Comparison of ENCODE assay signal across 13 mouse cellular contexts in the genomic region with DNA sequence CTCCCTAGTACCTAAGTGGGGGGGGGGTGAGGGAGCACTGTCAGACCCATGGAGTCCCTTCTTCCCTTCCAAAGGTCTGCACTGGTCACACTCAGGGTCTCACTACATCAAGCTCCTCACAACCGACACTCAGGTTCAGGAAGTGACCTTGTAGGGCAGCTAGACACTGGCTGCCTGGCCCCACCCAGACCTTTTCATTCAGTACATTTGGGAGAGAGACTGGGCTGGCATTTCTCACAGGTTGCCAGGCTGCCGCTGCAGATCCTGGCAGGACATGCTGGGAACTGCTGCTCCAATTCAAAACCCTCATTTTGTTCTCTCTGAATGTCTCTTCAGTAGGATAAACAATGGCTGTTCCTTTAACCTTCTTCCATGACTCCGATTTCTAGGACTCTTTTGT.
A peak's percentile ranks its signal among the peaks of the same experiment; 100 is the strongest.
DNase-seq lines count a peak whose midpoint lies in the region; ATAC-seq and TF ChIP-seq lines count a peak whose summit lies in the region.
"Had no signal": no experiment of that assay in that cellular context is flagged by ENCODE, and none has a peak within 500 bp of the region (broad histone marks: within the 10 kb centered on the region; RNA-seq: fewer than 3 reads in every experiment).

No protein-coding gene starts in this region.

- no peak for TF ChIP-seq EP300 in stomach, postnatal 0 days (optimal IDR thresholded peaks at IDR 0.05)

- ATAC-seq in forebrain, embryonic 11.5 days (replicated peaks; ENCODE audit: low FRiP score) = no peak
- peak; percentile 21; the same call in 1 of the 2 replicates for ATAC-seq in neural tube, embryonic 12.5 days (ENCODE audit: low FRiP score, low read depth)
- ATAC-seq in stomach, postnatal 0 days (ENCODE audit: low FRiP score, low TSS enrichment) = 0 out of 2 replicates have a peak, but pooled peaks have one; percentile 8

- H3K27ac ChIP-seq in forebrain, embryonic 10.5 days = peak overlapping the region; percentile 60
- no peak overlapping the region for H3K27ac ChIP-seq in forebrain, embryonic 11.5 days (ENCODE audit: low read depth, low read length)
- H3K27ac ChIP-seq in neural tube, embryonic 12.5 days = no peak overlapping the region
- peak overlapping the region; percentile 67 for H3K27ac ChIP-seq in limb, embryonic 10.5 days
- no peak overlapping the region for H3K27ac ChIP-seq in stomach, postnatal 0 days (replicated peaks)
- H3K27ac ChIP-seq: kidney, postnatal 0 days had no signal

- no peaks in the 10 kb centered on the region for H3K9me3 ChIP-seq in forebrain, embryonic 10.5 days
- no peaks in the 10 kb centered on the region for H3K9me3 ChIP-seq in forebrain, embryonic 11.5 days (ENCODE audit: control insufficient read depth, low read length)
- no peaks in the 10 kb centered on the region for H3K9me3 ChIP-seq in neural tube, embryonic 12.5 days
- H3K9me3 ChIP-seq in limb, embryonic 10.5 days (replicated peaks) = no peaks in the 10 kb centered on the region
- H3K9me3 ChIP-seq in stomach, postnatal 0 days (ENCODE audit: control insufficient read depth, low read length) = no peaks in the 10 kb centered on the region
- H3K9me3 ChIP-seq: heart, embryonic 12.5 days; megakaryocyte, embryonic 14.5 days had no signal

- TF ChIP-seq CTCF in stomach, postnatal 0 days (IDR thresholded peaks at IDR 0.05; ENCODE audit: low read depth) = no peak

- DNase-seq in forebrain, embryonic 10.5 days (ENCODE audit: extremely low spot score, low spot score) = no peak
- DNase-seq in forebrain, embryonic 11.5 days (ENCODE audit: low spot score) = no peak
- no peak for DNase-seq in neural tube, embryonic 10.5 days (ENCODE audit: extremely low spot score, low spot score)
- DNase-seq in limb, embryonic 10.5 days (ENCODE audit: low spot score) = no peak
- DNase-seq in stomach, postnatal 0 days (ENCODE audit: low spot score) = no peak
- no peak for DNase-seq in kidney, postnatal 14 days
- no peak for DNase-seq in kidney, adult 9 months
- DNase-seq: adrenal gland, adult 8-10 months; cerebellum, postnatal 14 days had no signal

- no peak overlapping the region for H3K4me2 ChIP-seq in forebrain, embryonic 11.5 days (ENCODE audit: low read depth, low read length, severe bottlenecking)
- no peak overlapping the region for H3K4me2 ChIP-seq in neural tube, embryonic 12.5 days (replicated peaks)
- H3K4me2 ChIP-seq in stomach, postnatal 0 days (replicated peaks; ENCODE audit: low read depth) = no peak overlapping the region
- H3K4me2 ChIP-seq: heart, embryonic 12.5 days had no signal

- H3K9ac ChIP-seq in forebrain, embryonic 11.5 days (ENCODE audit: low read length) = no peak overlapping the region
- H3K9ac ChIP-seq in neural tube, embryonic 12.5 days = no peak overlapping the region
- H3K9ac ChIP-seq in stomach, postnatal 0 days (ENCODE audit: low read length) = no peak overlapping the region
- H3K9ac ChIP-seq: heart, embryonic 12.5 days had no signal

- H3K4me3 ChIP-seq in forebrain, embryonic 10.5 days = no peak overlapping the region
- H3K4me3 ChIP-seq in forebrain, embryonic 11.5 days (ENCODE audit: low read depth, low read length) = no peak overlapping the region
- H3K4me3 ChIP-seq in neural tube, embryonic 12.5 days = no peak overlapping the region
- H3K4me3 ChIP-seq in limb, embryonic 10.5 days = no peak overlapping the region
- H3K4me3 ChIP-seq in stomach, postnatal 0 days (ENCODE audit: low read depth, low read length) = no peak overlapping the region
- H3K4me3 ChIP-seq: heart, embryonic 12.5 days; megakaryocyte, embryonic 14.5 days had no signal

- 37% methylated on average over 3 of the region's 3 CpGs for WGBS in forebrain, embryonic 10.5 days
- 18% methylated on average over 3 of the region's 3 CpGs for WGBS in forebrain, embryonic 11.5 days
- WGBS in neural tube, embryonic 12.5 days = 18% methylated on average over 3 of the region's 3 CpGs
- 54% methylated on average over 3 of the region's 3 CpGs for WGBS in limb, embryonic 10.5 days
- WGBS in stomach, postnatal 0 days = 14% methylated on average over 3 of the region's 3 CpGs

- H3K36me3 ChIP-seq in forebrain, embryonic 10.5 days (replicated peaks) = no peaks in the 10 kb centered on the region
- no peaks in the 10 kb centered on the region for H3K36me3 ChIP-seq in forebrain, embryonic 11.5 days (ENCODE audit: control insufficient read depth, insufficient read depth, low read length)
- H3K36me3 ChIP-seq in neural tube, embryonic 12.5 days = no peaks in the 10 kb centered on the region
- no peaks in the 10 kb centered on the region for H3K36me3 ChIP-seq in limb, embryonic 10.5 days
- H3K36me3 ChIP-seq in stomach, postnatal 0 days (ENCODE audit: control insufficient read depth, insufficient read depth, low read length) = no peaks in the 10 kb centered on the region
- H3K36me3 ChIP-seq: heart, embryonic 12.5 days had no signal

- no peaks in the 10 kb centered on the region for H3K27me3 ChIP-seq in forebrain, embryonic 10.5 days (ENCODE audit: poor library complexity, severe bottlenecking)
- H3K27me3 ChIP-seq in forebrain, embryonic 11.5 days (ENCODE audit: control insufficient read depth, insufficient read depth, low read length) = no peaks in the 10 kb centered on the region
- H3K27me3 ChIP-seq in neural tube, embryonic 12.5 days (replicated peaks) = no peaks in the 10 kb centered on the region
- H3K27me3 ChIP-seq in limb, embryonic 10.5 days (ENCODE audit: low read depth, poor library complexity, severe bottlenecking) = no peaks in the 10 kb centered on the region
- H3K27me3 ChIP-seq in stomach, postnatal 0 days (ENCODE audit: control insufficient read depth, insufficient read depth, low read length) = no peaks in the 10 kb centered on the region
- H3K27me3 ChIP-seq: heart, embryonic 12.5 days; megakaryocyte, embryonic 14.5 days had no signal

- H3K4me1 ChIP-seq in forebrain, embryonic 10.5 days = peaks cover 55% of the 10 kb centered on the region
- peaks cover 7% of the 10 kb centered on the region; the same call in 1 of the 2 replicates for H3K4me1 ChIP-seq in forebrain, embryonic 11.5 days (replicated peaks; ENCODE audit: control insufficient read depth, insufficient read depth, low read length)
- peaks cover 16% of the 10 kb centered on the region for H3K4me1 ChIP-seq in neural tube, embryonic 12.5 days
- H3K4me1 ChIP-seq in limb, embryonic 10.5 days = peaks cover 14% of the 10 kb centered on the region
- H3K4me1 ChIP-seq in stomach, postnatal 0 days (replicated peaks; ENCODE audit: control insufficient read depth, insufficient read depth) = peaks cover 3% of the 10 kb centered on the region; the same call in 1 of the 2 replicates
- H3K4me1 ChIP-seq: megakaryocyte, embryonic 14.5 days had no signal

Comparison
In these comparisons a context has a peak if more than half of its experiments do, and no peak if none do; other contexts are left out.
1. H3K27ac ChIP-seq: peak in forebrain, embryonic 10.5 days (single experiment) and limb, embryonic 10.5 days (single experiment); none in forebrain, embryonic 11.5 days (single experiment), neural tube, embryonic 12.5 days (single experiment) and stomach, postnatal 0 days (single experiment).